ENCODE assay signal across 19 mouse cellular contexts in genomic region chr6:14752211-14752610, GRCm38 (mm10). TPM values are rescaled to one million over a fixed set of nuclear protein-coding genes. Genes with fewer than 3 reads are reported as not detected.
"Had no signal": no experiment of that assay in that cellular context is flagged by ENCODE, and none has a peak within 500 bp of the region (broad histone marks: within the 10 kb centered on the region; RNA-seq: fewer than 3 reads in every experiment).

No protein-coding gene starts in this region.

- H3K4me3 ChIP-seq: layer of hippocampus, adult 2 months; liver, embryonic 13.5 days; lung, embryonic 15.5 days; megakaryocyte, embryonic 14.5 days; midbrain, embryonic 15.5 days; neural tube, embryonic 12.5 days had no signal

- H3K4me1 ChIP-seq: liver, embryonic 13.5 days; lung, embryonic 15.5 days; megakaryocyte, embryonic 14.5 days; midbrain, embryonic 15.5 days; neural tube, embryonic 12.5 days had no signal

- DNase-seq: kidney, postnatal 10 days; kidney, postnatal 4 days; liver; liver, embryonic 13.5 days; liver, postnatal 0 days; lung, postnatal 14 days; thymus, postnatal 4 days had no signal

- H3K27ac ChIP-seq: layer of hippocampus, adult 2 months; liver, embryonic 13.5 days; lung, embryonic 15.5 days; macrophage; midbrain, embryonic 15.5 days; neural tube, embryonic 12.5 days; stomach, postnatal 0 days had no signal

- H3K36me3 ChIP-seq: liver, embryonic 13.5 days; lung, embryonic 15.5 days; midbrain, embryonic 15.5 days; neural tube, embryonic 12.5 days had no signal

- H3K9me3 ChIP-seq: liver, embryonic 13.5 days; lung, embryonic 15.5 days; megakaryocyte, embryonic 14.5 days; midbrain, embryonic 15.5 days; neural tube, embryonic 12.5 days had no signal

- H3K27me3 ChIP-seq: liver, embryonic 13.5 days; lung, embryonic 15.5 days; megakaryocyte, embryonic 14.5 days; midbrain, embryonic 15.5 days; neural tube, embryonic 12.5 days had no signal

- ATAC-seq: liver, postnatal 0 days; midbrain, embryonic 15.5 days had no signal

- H3K9ac ChIP-seq: liver, embryonic 13.5 days; liver, postnatal 0 days; lung, embryonic 15.5 days; midbrain, embryonic 15.5 days; neural tube, embryonic 12.5 days had no signal

- H3K4me2 ChIP-seq: liver, embryonic 13.5 days; lung, embryonic 15.5 days; midbrain, embryonic 11.5 days; midbrain, embryonic 15.5 days; neural tube, embryonic 12.5 days had no signal

RNA-seq across cellular contexts. Expression of gene Ppp1r3a, which starts 2.9 kb away (rescaled TPM):
- total RNA-seq: layer of hippocampus, adult 2 months; layer of hippocampus, postnatal 10 days; left cerebral cortex, postnatal 36 days; monocyte, adult 5-6 weeks; neutrophil, adult 5-6 weeks had no signal
- polyA plus RNA-seq: liver, embryonic 13.5 days; macrophage; midbrain, embryonic 11.5 days had no signal
